Mouse (Mus musculus) left cerebral cortex, adult 18-20 months (tissue): ENCODE measurements around the gene Btbd11. TPM values are rescaled to one million over a fixed set of nuclear protein-coding genes. Genes with fewer than 3 reads are reported as not detected.

ENCODE experiments used
- DNase-seq, 2 experiments: peaks; one replicate each; pipeline ENCODE4 v3.0.0; 2021 to 2022; ENCODE audit warnings: low spot score in 2 of 2, mixed read lengths in 1 of 2
- long read RNA-seq, 2 experiments: library from polyadenylated mRNA; stranded (forward); transcript quantifications; one replicate each; pipeline ENCODE4 v2.0.0; 2021
- total RNA-seq, 2 experiments: library from RNA; stranded (reverse); gene quantifications; 2 replicates each; pipeline ENCODE4 v1.2.3; 2021

The Btbd11 gene
- total RNA-seq = 10 to 100 TPM; 25.4 to 28.3 TPM
- long read RNA-seq, experiment 1, full-length matches to known transcripts = 9 of 27 reads
- long read RNA-seq, experiment 1, partial matches to known transcripts = 10 of 27 reads
- long read RNA-seq, experiment 1, other reads (novel, unspliced or antisense) = 8 of 27 reads
- long read RNA-seq, experiment 2, full-length matches to known transcripts = 5 of 13 reads
- long read RNA-seq, experiment 2, partial matches to known transcripts = 4 of 13 reads
- long read RNA-seq, experiment 2, other reads (novel, unspliced or antisense) = 4 of 13 reads

DNA sequence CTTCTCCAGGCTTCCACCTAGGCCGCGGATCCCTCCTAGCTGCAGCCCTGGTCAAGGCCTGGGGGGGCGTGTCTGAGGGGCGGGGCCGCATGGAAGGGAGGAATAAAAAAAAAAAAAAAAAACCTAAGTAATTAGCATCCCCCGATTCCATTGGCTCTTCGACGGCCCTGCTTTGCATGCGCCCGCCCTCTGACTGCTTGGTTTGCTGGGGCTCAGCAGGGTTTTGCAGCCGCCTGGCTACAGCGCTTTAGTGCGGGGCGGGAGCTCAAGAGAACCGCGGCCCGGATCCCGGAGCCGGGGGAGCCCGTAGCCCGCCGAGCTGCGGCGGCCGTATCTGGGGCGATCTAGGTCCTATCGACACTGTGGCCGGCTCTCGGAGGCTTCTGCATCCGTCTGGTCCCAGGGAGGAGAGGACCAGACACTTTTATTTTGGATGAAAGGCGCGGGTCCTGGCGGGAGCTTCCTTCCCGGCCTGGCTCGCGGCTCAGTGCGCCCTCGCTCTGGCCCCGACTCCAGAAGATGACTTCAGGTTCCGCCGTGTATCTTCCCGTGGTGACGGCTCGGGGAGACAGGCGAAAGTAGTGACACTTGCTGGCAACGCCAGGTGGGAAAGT lies at the start of gene Btbd11:
Gene Btbd11, plus strand, starts transcription at position 210 of the 614 bp plus-strand sequence.
- peak; percentile 74 to 85 for DNase-seq

DNA sequence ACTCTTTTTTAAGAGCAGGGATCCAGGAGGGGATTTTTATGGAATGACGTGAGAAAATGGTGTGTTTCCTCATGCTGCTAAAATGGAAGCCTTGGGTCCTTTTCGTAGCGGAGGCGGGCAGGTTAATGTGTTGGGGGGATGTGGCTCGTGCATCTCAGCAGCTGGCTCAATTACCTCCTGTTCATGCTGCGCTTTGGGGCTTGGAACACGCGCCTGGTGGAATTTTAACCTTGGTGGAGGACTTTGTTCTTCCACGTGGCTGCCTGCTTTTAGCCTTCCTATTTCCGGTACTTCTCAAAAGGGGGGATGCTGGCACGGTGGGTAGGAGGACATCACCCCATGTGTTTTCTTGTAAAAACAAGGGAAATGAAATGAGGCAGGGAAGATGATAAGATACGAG lies 47.9 kb upstream of the Btbd11 start:
- DNase-seq = no peak

DNA sequence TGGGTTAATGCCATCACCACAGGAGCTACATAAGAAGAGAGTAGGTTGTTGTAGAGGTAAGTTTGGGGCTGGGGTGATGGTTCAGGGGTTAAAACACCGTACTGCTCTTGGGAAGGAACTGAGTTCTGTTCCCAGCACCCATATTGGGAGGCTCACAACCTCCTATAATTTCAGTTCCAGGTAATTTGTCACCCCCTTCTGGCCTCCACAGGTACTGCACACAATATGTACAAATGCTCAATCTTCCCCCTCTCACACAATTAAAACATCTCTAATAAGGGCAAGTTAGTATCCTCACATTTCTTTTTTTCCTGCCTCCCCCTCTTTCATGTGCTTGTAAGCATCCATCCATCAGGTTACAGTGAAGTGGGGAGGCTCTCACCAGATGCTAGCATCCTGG lies 44.7 kb upstream of the Btbd11 start:
- DNase-seq = no peak

DNA sequence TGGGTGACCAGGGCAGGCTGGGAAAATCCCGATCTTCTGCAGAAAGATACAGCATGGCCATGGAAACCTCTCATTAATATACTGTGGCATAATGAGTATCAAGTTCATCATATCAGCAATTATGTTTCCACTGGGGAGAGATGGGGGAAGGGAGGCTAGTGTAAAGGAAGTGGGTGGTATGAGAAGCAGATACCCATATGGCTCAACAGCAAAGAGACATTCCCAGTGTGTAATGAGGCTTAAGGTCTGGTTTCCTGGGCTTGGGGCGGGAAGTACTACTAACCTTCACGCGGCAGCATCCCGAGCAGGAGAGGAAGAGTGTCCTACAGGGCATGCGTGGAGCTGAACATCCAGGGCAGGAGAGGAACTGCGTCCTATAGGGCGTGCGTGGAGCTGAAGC lies 39.4 kb upstream of the Btbd11 start:
- no peak for DNase-seq

DNA sequence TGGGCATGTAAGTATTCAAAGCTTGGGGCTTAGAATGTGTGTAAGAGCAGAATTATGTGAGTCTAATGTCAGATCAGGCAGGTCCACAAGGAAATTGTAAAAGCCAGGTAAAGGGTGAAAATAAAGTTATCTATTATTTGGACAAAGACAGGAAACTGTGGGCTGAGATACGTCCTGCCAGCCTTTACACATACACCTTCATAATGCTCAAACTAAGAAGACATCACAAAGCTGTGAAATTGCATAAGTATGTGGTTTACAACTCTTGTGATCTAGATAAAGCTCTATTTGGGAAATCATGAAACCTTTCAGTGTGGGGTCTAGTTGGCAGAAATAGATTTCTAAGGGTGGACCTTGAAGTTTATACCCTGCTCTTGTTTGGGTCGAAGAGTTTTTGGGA lies 34.1 kb upstream of the Btbd11 start:
- DNase-seq = no peak

DNA sequence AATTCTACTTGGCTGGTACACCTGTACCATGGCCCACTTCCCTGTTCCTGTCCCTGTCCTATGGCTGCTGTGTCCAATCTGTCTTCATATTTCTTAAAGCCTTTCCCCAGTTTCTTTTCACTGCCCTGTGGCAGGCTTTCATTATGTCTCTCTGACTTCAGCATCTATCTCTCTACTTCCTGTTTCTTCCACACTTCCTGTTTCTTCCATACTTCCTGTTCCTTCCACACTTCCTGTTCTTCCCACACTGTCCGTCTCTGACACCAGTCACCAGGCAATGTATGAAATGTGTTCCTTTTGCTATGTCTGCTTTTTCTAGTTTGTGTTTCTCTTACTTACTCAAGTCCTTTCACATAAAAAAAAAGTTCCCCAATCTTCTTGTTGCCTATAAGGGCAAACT lies 32.3 kb upstream of the Btbd11 start:
- DNase-seq = no peak

DNA sequence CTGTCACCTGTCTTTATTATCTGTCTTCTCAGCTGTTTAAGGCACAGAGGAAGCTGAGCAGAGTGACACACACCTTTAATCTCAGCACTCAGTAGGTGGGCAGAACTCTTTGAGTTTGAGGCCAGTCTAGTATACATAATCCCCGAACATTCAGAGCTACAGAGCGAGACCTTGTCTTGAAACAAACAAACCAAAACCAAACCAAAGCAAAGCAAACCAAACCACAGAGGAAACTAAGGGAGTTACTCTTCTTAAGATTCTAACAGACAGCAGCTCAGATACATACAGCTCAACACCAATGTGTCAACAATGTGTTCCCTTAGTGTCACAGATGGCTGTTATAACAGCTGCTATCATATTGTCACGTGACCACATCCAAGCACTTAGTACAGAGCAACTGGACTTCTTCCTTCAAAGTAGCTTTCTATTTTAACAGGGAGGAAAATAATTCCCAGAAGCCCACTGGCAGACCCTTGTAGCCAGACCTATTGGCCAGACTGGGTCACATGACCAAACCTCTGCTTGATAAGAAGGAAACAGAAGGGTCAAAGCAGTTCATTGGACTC lies 27.0 kb upstream of the Btbd11 start:
- no peak for DNase-seq

DNA sequence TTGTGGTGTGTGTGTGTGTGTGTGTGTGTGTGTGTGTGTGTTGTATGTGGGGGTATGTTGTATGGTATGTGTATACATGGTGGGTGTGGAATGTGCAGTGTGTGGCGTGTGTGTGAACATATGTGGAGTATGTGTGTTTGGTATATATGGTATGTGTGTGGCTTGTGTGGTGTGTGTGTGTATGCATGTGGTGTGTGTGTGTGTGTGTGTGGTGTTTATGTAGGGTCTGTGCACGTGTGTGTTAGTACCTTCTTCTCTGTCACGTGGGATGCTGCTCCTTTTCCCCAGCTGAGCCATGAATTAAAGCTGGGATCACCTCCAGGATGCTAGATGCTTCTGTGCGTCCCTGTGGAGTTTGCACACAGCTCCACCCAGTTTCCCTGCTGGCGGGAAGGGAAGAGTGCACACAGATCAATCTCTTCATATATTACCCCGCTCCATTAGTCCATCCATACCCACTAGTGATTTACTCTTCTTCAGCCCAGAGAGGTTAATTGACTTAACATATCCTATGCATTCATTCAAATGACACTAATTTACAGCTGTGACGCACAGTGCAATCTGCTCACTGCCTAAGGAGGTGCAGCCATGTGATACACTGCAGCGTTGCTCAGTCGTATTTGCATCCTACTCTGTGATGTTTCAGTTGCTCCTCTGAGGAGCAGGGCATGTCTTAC lies 23.7 kb upstream of the Btbd11 start:
- no peak for DNase-seq

DNA sequence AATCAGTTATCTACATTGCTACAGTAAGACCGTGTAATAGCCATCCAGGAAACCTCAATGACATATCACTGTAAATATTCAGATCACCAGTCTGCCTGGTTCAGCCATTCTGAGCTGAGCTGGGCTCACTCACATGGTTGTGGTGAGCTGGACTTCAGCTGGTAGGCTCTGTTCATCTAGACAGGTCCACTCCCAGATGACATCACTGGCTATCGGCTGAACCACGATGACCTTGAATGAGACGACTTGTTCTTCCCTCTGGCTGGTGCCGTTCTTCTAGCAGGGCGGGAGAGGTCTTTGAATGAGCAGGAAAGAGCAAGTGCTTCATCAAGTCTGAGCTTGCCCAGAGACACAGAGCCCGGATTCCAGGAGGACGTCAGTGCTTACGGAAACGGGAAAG lies 19.7 kb upstream of the Btbd11 start:
- DNase-seq = no peak

DNA sequence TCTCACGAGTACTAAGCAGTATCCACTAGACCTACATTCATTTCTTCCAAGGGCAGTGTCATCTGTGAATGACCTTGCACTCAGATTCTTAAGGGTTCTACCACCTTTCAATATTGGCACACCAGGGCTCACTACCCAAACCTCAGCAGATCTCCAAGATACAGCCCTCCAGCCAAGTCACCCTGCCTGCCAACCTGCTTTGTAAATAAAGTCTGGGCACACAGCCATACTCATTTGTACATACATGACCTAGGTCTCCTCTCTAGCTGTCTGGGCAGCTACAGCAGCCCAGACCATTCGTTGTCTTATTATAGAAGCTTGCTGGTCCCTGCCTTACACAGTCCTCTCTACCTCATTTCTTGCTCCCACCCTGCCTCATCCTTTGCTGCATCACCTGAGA lies 15.3 kb upstream of the Btbd11 start:
- no peak for DNase-seq

DNA sequence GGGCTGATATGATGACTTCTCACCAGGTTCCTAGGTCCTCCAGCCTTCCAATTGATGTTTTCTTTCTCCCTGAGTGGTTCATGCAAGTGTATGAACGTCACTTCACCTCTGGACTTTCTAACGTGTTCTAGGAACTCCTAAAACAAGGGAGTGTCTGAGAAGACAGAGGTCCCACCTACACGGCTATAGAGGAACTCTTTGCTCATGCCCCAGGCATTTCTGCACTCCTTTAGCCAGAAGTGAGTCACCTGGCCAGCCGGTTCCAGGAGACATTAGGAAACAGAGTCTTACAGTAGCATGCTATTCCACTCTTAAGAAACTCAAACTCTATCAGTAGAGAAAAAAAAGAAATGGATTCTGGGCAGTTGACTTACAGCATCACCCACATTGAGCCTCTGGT lies 14.5 kb upstream of the Btbd11 start:
- DNase-seq = no peak

DNA sequence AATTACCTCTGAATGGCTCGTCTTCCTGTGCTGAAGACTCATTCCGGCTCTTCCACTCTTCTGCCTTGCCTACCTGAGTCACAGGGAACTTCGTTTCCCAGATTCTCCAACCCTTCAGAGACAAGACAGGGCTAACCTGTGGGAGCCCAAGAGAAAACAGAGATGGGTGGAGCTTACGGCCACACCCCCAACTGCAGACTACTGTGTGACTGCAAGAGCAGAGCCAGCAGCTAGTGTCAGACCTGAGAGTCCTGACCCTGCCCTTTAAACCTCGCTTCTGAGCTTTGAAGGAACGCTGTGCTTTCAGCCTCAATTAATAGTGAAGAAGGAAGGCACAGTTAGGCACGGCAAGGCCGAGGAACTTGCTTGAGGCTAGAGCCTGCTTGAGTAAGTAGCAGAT lies 7.6 kb upstream of the Btbd11 start:
- no peak for DNase-seq

DNA sequence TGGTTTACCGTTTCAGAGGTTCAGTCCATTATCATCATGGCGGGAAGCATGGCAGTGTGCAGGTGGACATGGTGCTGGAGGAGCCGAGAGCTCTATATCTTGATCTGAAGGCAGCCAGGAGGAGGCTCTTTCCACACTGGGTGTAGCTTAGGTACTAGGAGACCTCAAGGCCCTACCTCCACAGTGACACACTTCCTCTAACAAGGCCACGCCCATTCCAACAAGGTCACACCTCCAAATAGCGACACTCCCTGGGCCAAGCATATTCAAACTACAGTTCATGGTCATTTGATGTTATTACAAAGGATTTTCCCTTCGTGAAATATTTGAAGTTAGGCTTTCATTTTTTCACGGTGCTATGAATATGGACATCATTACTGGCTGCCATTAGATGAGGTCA lies 3.6 kb upstream of the Btbd11 start:
- DNase-seq = no peak

DNA sequence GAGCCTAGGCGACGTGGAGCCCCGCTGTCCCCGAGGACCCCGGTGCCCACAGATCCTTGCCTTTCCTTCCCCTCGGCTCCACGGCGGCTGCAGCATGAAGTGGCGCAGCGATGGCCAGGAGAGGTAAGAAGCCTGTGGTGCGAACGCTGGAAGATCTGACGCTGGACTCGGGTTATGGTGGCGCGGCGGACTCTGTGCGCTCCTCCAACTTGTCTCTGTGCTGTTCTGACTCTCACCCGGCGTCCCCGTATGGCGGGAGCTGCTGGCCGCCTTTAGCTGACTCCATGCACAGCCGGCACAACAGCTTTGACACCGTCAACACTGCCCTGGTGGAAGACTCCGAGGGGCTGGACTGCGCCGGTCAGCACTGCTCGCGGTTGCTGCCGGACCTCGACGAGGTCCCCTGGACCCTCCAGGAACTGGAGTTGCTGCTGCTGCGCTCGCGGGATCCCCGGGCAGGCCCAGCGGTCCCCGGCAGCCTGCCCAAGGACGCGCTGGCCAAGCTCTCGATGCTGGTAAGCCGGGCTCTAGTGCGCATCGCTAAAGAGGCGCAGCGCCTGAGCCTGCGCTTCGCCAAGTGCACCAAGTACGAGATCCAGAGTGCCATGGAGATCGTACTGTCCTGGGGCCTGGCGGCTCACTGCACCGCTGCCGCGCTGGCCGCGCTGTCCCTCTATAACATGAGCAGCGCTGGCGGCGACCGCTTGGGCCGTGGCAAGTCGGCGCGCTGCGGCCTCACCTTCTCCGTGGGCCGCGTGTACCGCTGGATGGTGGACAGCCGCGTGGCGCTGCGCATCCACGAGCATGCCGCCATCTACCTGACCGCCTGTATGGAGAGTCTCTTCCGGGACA lies 831 bp downstream of the Btbd11 start:
- DNase-seq = peak; percentile 17 to 41

DNA sequence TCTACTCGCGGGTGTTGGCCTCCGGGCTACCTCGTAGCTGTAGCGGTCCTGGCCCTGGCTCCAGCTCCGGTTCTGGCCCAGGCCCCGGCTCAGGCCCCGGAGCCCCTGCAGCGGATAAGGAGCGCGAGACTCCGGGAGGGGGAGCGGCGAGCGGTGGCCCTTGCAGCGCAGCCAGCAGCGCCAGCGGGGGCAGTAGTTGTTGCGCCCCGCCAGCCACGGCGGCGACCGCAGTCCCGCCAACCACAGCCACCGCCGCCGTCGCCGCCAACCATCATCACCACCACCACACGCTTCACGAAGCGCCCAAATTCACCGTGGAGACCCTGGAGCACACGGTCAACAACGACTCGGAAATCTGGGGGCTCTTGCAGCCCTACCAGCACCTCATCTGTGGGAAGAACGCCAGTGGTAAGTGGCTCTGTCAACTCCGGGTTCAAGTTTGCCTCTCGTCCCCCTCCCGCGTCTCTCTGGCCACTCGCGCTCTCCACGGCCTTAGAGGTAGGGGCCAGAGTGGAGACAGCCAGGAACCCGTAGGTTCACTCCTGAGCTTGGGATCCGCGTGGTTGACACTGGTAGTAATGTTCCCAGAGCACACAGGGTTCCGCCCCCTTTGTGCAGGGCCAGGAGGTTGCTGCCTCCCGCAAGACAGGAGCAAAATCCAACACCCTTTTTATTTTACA lies 1.6 kb downstream of the Btbd11 start:
- peak in 1 of 2 experiments; percentile 26 for DNase-seq

DNA sequence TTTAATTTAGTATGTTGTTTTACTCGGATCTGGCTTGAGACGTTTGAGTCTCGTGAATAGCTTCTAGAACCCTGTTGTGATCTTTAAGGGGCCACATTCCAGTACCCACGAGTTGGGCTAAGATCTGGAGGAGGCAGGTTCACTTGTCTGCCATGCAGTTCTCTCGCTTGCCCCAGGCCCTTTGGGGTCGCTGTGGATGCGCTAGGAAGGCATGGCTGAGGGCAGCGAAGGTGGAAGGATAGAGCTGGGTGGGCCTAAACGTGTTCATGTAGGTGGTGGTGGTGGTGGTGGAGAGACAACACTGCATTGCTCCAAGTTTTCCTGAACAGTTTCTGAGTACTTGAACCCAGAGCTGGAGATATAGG lies 2.1 kb downstream of the Btbd11 start:
- DNase-seq = no peak

DNA sequence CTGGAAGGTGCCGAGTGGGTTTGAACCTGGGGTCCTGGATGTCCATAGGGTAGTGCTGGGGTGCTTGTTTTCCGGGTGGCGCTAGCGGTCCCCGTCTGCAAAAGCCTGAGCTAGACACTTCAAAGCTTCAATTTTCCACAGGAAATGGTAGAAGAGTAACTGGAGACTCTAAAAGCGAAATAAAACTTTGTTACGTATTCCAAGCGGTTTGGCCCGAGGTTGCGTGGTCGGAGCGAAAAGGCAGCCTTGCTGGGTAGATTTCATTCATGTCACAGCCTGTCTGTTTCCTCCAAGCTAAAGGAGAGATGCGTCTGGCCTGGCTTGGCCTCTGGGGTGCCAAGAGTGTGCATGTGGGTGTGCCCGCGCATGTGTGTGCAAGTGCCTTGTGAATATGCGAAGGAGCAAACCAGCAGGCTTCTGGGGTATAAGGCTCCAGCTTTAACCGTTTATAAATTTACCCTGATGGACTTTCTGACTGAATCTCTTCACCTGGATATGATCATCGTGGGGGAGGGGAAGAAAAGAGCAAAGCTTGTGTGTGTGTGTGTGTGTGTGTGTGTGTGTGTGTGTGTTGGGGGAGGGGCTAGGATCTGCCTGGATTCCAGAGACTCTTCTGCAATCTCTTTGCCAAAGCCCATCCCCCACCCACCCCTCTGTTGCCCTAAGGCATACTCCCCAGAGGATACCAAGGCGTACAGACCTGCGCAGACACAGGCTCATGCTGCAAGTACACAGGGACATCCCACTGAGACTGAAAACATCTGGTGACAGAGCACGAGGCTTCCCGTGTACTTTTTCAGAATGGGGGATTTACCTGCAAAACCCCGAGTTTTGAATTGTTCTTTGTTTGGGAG lies 2.9 kb downstream of the Btbd11 start:
- DNase-seq = no peak

DNA sequence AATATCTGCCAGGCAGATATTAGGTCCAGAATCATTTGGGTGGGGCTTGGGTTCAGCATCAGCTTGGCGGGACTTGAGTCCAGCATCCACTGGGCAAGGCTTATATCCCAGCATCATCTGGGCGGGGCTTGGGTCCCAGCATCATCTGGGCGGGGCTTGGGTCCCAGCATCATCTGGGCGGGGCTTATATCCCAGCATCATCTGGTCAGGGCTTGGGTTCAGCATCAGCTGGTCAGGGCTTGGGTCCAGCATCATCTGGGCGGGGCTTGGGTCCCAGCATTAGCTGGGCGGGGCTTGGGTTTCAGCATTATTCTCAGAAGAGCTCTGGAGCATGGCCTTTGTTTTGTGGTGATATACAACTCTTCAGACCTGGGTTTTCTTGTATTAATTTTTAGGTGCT lies 6.4 kb downstream of the Btbd11 start:
- no peak for DNase-seq

DNA sequence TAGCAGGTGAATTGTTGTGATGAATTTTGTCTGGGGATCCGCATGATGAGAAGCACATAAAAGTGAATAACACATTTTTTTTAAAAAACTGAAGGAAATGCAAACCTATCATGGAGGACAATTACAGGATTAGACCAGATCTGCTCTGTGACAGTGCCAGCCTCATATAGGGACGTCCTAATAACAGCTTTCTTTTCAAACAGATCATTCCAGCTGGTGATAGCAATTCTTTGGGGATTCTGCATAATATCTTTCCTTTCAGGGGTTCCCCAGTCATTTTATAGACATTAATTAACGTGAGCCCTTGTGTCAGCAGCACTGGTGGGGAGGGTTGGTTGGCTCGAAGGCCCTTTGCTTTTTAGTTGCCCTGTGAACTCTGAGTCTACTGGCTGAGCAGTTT lies 7.9 kb downstream of the Btbd11 start:
- DNase-seq = no peak

DNA sequence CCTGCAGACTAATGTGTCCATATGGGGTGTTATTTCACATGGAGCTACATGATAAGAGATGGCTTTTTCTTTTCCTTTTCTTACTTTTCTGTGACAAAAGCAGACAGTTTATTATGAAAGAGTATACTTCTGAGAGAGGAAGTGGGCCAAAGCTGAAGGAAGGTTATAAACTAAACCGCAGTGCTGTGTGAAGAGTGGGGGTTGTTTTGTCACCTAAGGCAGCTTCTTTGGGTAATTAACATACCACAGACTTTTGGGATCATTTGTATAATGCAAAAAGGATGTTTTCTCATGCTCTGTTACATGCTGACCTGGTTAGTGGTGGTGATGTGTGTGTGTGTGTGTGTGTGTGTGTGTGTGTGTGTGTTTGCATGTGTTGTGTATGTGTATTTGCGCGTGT lies 24.5 kb downstream of the Btbd11 start:
- no peak for DNase-seq
